Mouse (Mus musculus): ENCODE measurements around the gene Mthfr. TPM values are rescaled to one million over a fixed set of nuclear protein-coding genes. Genes with fewer than 3 reads are reported as not detected.

Mthfr gene
- total and polyA plus RNA-seq, 3 experiments: 15.3 to 17.0 (median 16.3) TPM

DNA sequence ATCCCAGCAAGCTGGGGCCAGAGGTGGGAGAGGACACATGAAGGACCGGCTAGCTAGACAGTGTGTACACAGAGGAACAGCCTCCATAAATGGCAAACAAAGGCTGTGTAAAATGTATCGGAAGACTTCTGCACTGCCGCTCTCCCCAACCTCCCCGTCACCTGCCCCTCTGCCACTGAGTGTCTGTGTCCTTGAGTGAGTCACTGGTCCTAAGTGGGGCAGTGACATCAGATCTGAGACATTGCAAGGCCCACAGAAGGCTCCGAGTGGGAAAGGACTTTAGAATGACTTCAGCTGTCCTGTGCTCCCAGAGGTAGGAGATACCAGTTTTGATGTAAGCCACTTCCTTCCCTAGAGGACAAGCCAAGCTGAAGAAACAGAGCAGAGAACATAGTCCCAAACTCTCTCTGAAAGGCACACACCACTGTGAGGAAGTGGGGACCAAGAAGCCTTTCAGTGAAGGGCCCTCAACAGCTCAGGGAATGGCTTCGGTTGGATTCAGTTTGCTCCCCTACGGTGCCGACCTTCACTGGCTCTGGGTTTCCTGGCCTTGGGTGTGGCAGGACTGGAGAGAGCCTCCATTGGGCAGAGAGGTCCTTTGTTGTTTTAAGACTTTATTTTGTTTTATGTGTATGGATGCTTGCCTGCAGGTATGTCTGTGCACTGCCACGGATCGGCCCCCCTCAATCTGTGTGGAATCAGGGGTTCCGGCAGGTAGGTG, 53.8 kb downstream of the Mthfr start:
- no peak overlapping the region for H3K9ac ChIP-seq (ENCODE audit: insufficient read depth, low read depth)
- peaks cover 3 to 10% of the 10 kb centered on the region in 2 experiments; a peak in 3 of 4 replicates for H3K4me1 ChIP-seq (ENCODE audit: control insufficient read depth in 1 of 2, insufficient read depth in 2 of 2)
- no peaks in the 10 kb centered on the region for H3K79me2 ChIP-seq (replicated peaks; ENCODE audit: control insufficient read depth, extremely low read depth, insufficient read depth, poor library complexity, severe bottlenecking)
- DNase-seq (ENCODE audit: extremely low read depth): no peak
- no peaks in the 10 kb centered on the region for H3K9me3 ChIP-seq (replicated peaks; ENCODE audit: low read length)
- peaks cover 30% of the 10 kb centered on the region for H3K27me3 ChIP-seq (replicated peaks)
- TF ChIP-seq GABPA (IDR thresholded peaks at IDR 0.05; ENCODE audit: insufficient replicate concordance, low read depth, low read length) (no peak), JUN (IDR thresholded peaks at IDR 0.05; ENCODE audit: insufficient read depth, low read depth, low read length) (no peak), SMC3 (IDR thresholded peaks at IDR 0.05; ENCODE audit: low read depth, low read length) (no peak), EP300 (IDR thresholded peaks at IDR 0.05; ENCODE audit: low read length) (no peak), NELFE (IDR thresholded peaks at IDR 0.05; ENCODE audit: low read depth, low read length) (no peak), MAX (IDR thresholded peaks at IDR 0.05; ENCODE audit: low read length) (no peak), ZNF384 (IDR thresholded peaks at IDR 0.05; ENCODE audit: low read depth, low read length) (no peak), TBP (conservative IDR thresholded peaks at IDR 0.05; ENCODE audit: low read depth, low read length) (no peak), MAFK (IDR thresholded peaks at IDR 0.05; ENCODE audit: insufficient replicate concordance, low read length) (no peak), USF1 (IDR thresholded peaks at IDR 0.05; ENCODE audit: low read depth, low read length) (no peak), NRF1 (IDR thresholded peaks at IDR 0.05; ENCODE audit: low read depth, low read length) (no peak), POLR2A (IDR thresholded peaks at IDR 0.05; ENCODE audit: low read depth, low read length) (no peak), CHD2 (IDR thresholded peaks at IDR 0.05; ENCODE audit: low read length) (no peak), ETS1 (conservative IDR thresholded peaks at IDR 0.05; ENCODE audit: low read depth, low read length) (no peak), RCOR1 (conservative IDR thresholded peaks at IDR 0.05; ENCODE audit: low read depth, low read length) (no peak), MYC (IDR thresholded peaks at IDR 0.05; ENCODE audit: low read depth, low read length) (no peak), E2F4 (IDR thresholded peaks at IDR 0.05; ENCODE audit: insufficient replicate concordance, low read depth, low read length) (no peak), HCFC1 (IDR thresholded peaks at IDR 0.05; ENCODE audit: low read depth, low read length) (no peak), CHD1 (IDR thresholded peaks at IDR 0.05; ENCODE audit: low read depth, low read length) (no peak), PAX5 (IDR thresholded peaks at IDR 0.05; ENCODE audit: low read length) (no peak)
- dilution Hi-C loops (cut with MboI; ENCODE audit: extremely low pct_ligation_motif_present, extremely low pct_unique_long_range_greater_than_20kb, low sequenced_read_pairs) (no loop called here), in situ Hi-C loops (cut with MboI; ENCODE audit: low pct_ligation_motif_present, low pct_unique_long_range_greater_than_20kb, low sequenced_read_pairs) (no loop called here)
- no peak overlapping the region for H3K27ac ChIP-seq (ENCODE audit: insufficient read depth, low read depth)
- H3K4me2 ChIP-seq (ENCODE audit: insufficient read depth, low read depth, poor library complexity, severe bottlenecking): no peak overlapping the region
- H3K36me3 ChIP-seq (replicated peaks in 1 of 2; ENCODE audit: control insufficient read depth in 1 of 2, insufficient read depth in 1 of 2, low read length in 1 of 2): no peaks in the 10 kb centered on the region
- no peak overlapping the region for H3K4me3 ChIP-seq (replicated peaks in 1 of 3; ENCODE audit: low read depth in 2 of 3, low read length in 2 of 3, poor library complexity in 1 of 3)

DNA sequence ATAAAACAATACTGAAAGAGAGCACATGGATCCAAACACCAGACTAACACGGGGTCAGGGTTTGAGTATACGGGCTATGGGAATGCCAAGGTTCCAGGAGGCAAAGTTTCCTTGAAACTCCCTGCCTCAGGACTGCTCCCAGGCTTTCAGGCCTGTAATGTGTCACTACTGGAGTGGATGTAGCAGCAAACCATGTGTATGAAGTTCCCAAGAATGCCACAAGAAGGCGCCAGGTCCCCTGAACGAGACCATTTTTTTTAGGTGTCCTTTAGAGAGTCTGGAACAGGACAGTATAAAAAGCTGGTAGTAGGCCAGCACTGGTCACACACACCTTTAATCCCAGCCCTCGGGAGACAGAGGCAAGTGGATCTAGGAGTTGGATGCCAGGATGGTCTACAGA, 55.3 kb downstream of the Mthfr start:
- DNase-seq (ENCODE audit: extremely low read depth): no peak
- Histone ChIP-seq H3K27me3 (replicated peaks) (peaks cover 44% of the 10 kb centered on the region), H3K36me3 (replicated peaks in 1 of 2; ENCODE audit: control insufficient read depth in 1 of 2, insufficient read depth in 1 of 2, low read length in 1 of 2) (no peaks in the 10 kb centered on the region), H3K4me1 (ENCODE audit: control insufficient read depth in 1 of 2, insufficient read depth in 2 of 2) (no peaks in the 10 kb centered on the region), H3K27ac (ENCODE audit: insufficient read depth, low read depth) (no peak overlapping the region), H3K79me2 (replicated peaks; ENCODE audit: control insufficient read depth, extremely low read depth, insufficient read depth, poor library complexity, severe bottlenecking) (no peaks in the 10 kb centered on the region), H3K4me2 (ENCODE audit: insufficient read depth, low read depth, poor library complexity, severe bottlenecking) (no peak overlapping the region), H3K9me3 (replicated peaks; ENCODE audit: low read length) (no peaks in the 10 kb centered on the region), H3K9ac (ENCODE audit: insufficient read depth, low read depth) (no peak overlapping the region), H3K4me3 (replicated peaks in 1 of 3; ENCODE audit: low read depth in 2 of 3, low read length in 2 of 3, poor library complexity in 1 of 3) (no peak overlapping the region)
- no peak for TF ChIP-seq ELF1 (IDR thresholded peaks at IDR 0.05; ENCODE audit: low read depth, low read length)
- TF ChIP-seq IRF4 (IDR thresholded peaks at IDR 0.05; ENCODE audit: low read depth, low read length): no peak
- no peak for TF ChIP-seq POLR2AphosphoS2 (IDR thresholded peaks at IDR 0.05; ENCODE audit: low read depth, low read length)
- no peak for TF ChIP-seq MEF2A (IDR thresholded peaks at IDR 0.05; ENCODE audit: borderline replicate concordance, low read depth, low read length)
- TF ChIP-seq HCFC1 (IDR thresholded peaks at IDR 0.05; ENCODE audit: low read depth, low read length): no peak
- TF ChIP-seq CTCF (conservative IDR thresholded peaks at IDR 0.05 in 1 of 2, IDR thresholded peaks at IDR 0.05 in 1 of 2; ENCODE audit: low read depth in 2 of 2, low read length in 2 of 2): peak in 1 of 2 experiments; percentile 38; a peak in 1 of 4 replicates
- TF ChIP-seq ZNF384 (IDR thresholded peaks at IDR 0.05; ENCODE audit: low read depth, low read length): peak; percentile 39; the same call in 1 of the 2 replicates
- no peak for TF ChIP-seq NRF1 (IDR thresholded peaks at IDR 0.05; ENCODE audit: low read depth, low read length)
- TF ChIP-seq ETS1 (conservative IDR thresholded peaks at IDR 0.05; ENCODE audit: low read depth, low read length): no peak
- no peak for TF ChIP-seq ZKSCAN1 (IDR thresholded peaks at IDR 0.05; ENCODE audit: borderline replicate concordance, low read depth, low read length)
- no peak for TF ChIP-seq EP300 (IDR thresholded peaks at IDR 0.05; ENCODE audit: low read length)
- no peak for TF ChIP-seq TBP (conservative IDR thresholded peaks at IDR 0.05; ENCODE audit: low read depth, low read length)
- no peak for TF ChIP-seq RCOR1 (conservative IDR thresholded peaks at IDR 0.05; ENCODE audit: low read depth, low read length)
- TF ChIP-seq UBTF (IDR thresholded peaks at IDR 0.05; ENCODE audit: low read depth, low read length): no peak
- in situ Hi-C loops (cut with MboI; ENCODE audit: low pct_ligation_motif_present, low pct_unique_long_range_greater_than_20kb, low sequenced_read_pairs) (no loop called here), dilution Hi-C loops (cut with MboI; ENCODE audit: extremely low pct_ligation_motif_present, extremely low pct_unique_long_range_greater_than_20kb, low sequenced_read_pairs) (no loop called here)

All from CH12.LX (cell line).